ENCODE assay signal across 12 mouse cellular contexts in the genomic region with DNA sequence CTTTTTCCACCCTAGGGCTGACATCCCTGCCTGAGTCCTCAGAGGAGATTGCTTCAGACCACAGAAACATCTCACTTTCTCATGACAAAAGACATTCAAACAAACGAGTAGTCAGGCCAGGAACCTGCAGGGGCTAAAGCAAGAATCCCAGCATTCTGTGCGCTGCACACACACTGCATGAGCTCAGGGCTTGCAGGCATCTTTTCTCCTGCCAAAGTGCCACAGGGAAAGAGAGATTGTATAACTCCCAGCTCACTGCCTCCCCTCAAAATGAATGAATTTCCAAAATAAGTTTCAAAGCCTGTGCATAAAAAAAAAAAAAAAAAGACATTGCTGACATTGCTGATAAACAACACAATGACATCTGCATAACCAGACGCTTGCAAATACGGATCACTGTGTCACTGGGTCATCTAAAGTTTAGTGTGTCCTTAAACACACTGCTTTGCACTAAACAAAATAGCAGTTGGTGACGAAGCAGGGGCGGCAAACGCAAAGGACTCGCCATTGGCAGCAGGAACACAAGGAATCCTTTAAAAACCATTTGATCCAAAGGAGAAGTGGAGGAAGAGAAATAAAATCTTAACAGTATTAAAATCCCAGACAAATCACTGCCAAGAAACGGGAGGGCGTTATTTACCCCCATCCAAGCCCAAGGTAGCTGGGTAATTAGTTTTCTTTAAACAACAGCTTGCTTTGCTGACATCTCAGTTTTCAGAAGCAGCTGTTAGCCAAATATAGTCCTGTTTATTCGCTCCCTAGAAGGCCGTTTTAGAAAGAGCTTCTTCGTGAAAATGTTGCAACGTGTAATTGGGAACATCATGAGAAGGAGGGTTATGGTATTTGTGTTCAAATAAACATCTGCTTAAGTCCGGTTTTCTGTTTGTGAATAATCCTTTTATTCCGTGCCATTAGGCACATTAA. TPM values are rescaled to one million over a fixed set of nuclear protein-coding genes. Genes with fewer than 3 reads are reported as not detected.
DNase-seq lines count a peak whose midpoint lies in the region; ATAC-seq and TF ChIP-seq lines count a peak whose summit lies in the region.
"Had no signal": no experiment of that assay in that cellular context is flagged by ENCODE, and none has a peak within 500 bp of the region (broad histone marks: within the 10 kb centered on the region; RNA-seq: fewer than 3 reads in every experiment).

No protein-coding gene starts in this region.

- H3K27me3 ChIP-seq in intestine, postnatal 0 days (replicated peaks; ENCODE audit: control insufficient read depth, insufficient read depth, low read length) = no peaks in the 10 kb centered on the region
- no peaks in the 10 kb centered on the region for H3K27me3 ChIP-seq in stomach, postnatal 0 days (ENCODE audit: control insufficient read depth, insufficient read depth, low read length)
- H3K27me3 ChIP-seq: heart, embryonic 12.5 days; kidney, embryonic 15.5 days; liver, embryonic 13.5 days had no signal

- H3K4me2 ChIP-seq in intestine, postnatal 0 days (replicated peaks; ENCODE audit: low read depth) = no peak overlapping the region
- H3K4me2 ChIP-seq in stomach, postnatal 0 days (replicated peaks; ENCODE audit: low read depth) = no peak overlapping the region
- H3K4me2 ChIP-seq: heart, embryonic 12.5 days; kidney, embryonic 15.5 days; liver, embryonic 13.5 days had no signal

- H3K4me3 ChIP-seq in layer of hippocampus, adult 2 months = peak overlapping the region; percentile 35; the same call in 1 of the 2 replicates
- no peak overlapping the region for H3K4me3 ChIP-seq in intestine, postnatal 0 days (ENCODE audit: low read depth, low read length)
- no peak overlapping the region for H3K4me3 ChIP-seq in stomach, postnatal 0 days (ENCODE audit: low read depth, low read length)
- H3K4me3 ChIP-seq: heart, embryonic 12.5 days; kidney, embryonic 15.5 days; liver, embryonic 13.5 days had no signal

- no peak for ATAC-seq in intestine, postnatal 0 days
- peak; percentile 72; the same call in 1 of the 2 replicates for ATAC-seq in stomach, postnatal 0 days (ENCODE audit: low FRiP score, low TSS enrichment)

- TF ChIP-seq EP300 in stomach, postnatal 0 days (optimal IDR thresholded peaks at IDR 0.05) = peak; percentile 83

- DNase-seq in layer of hippocampus, adult 2 months (ENCODE audit: low spot score in 2 of 2) = peak; percentile 10 to 13
- no peak for DNase-seq in layer of hippocampus, adult 11-12 months (ENCODE audit: low spot score)
- peak; percentile 19 for DNase-seq in right cerebral cortex, postnatal 25 days
- no peak for DNase-seq in right cerebral cortex, postnatal 4 days
- peak; percentile 11 for DNase-seq in stomach, postnatal 0 days (ENCODE audit: low spot score)
- no peak for DNase-seq in embryo, embryonic 11 days
- DNase-seq in kidney, adult 9 months = no peak
- DNase-seq: adrenal gland, adult 8-10 months; liver, embryonic 13.5 days had no signal

- no peak overlapping the region for H3K9ac ChIP-seq in intestine, postnatal 0 days (ENCODE audit: low read depth, low read length)
- H3K9ac ChIP-seq in stomach, postnatal 0 days (ENCODE audit: low read length) = no peak overlapping the region
- H3K9ac ChIP-seq: heart, embryonic 12.5 days; kidney, embryonic 15.5 days; liver, embryonic 13.5 days had no signal

- 53% methylated on average over 16 of the region's 16 CpGs for WGBS in intestine, postnatal 0 days
- WGBS in stomach, postnatal 0 days = 45% methylated on average over 16 of the region's 16 CpGs

- TF ChIP-seq CTCF in layer of hippocampus, adult 2 months (conservative IDR thresholded peaks at IDR 0.05) = no peak
- no peak for TF ChIP-seq CTCF in intestine, postnatal 0 days (IDR thresholded peaks at IDR 0.05; ENCODE audit: low read depth)
- TF ChIP-seq CTCF in stomach, postnatal 0 days (IDR thresholded peaks at IDR 0.05; ENCODE audit: low read depth) = no peak

- no peaks in the 10 kb centered on the region for H3K4me1 ChIP-seq in intestine, postnatal 0 days (replicated peaks; ENCODE audit: control insufficient read depth, insufficient read depth, low read length)
- no peaks in the 10 kb centered on the region for H3K4me1 ChIP-seq in stomach, postnatal 0 days (replicated peaks; ENCODE audit: control insufficient read depth, insufficient read depth)
- H3K4me1 ChIP-seq: heart, embryonic 12.5 days; kidney, embryonic 15.5 days; liver, embryonic 13.5 days had no signal

- H3K9me3 ChIP-seq in intestine, postnatal 0 days (ENCODE audit: control insufficient read depth) = no peaks in the 10 kb centered on the region
- H3K9me3 ChIP-seq in stomach, postnatal 0 days (ENCODE audit: control insufficient read depth, low read length) = no peaks in the 10 kb centered on the region
- H3K9me3 ChIP-seq: heart, embryonic 12.5 days; kidney, embryonic 15.5 days; liver, embryonic 13.5 days had no signal

- peaks cover 27% of the 10 kb centered on the region; the same call in 1 of the 2 replicates for H3K36me3 ChIP-seq in intestine, postnatal 0 days (ENCODE audit: control insufficient read depth, insufficient read depth)
- H3K36me3 ChIP-seq in stomach, postnatal 0 days (ENCODE audit: control insufficient read depth, insufficient read depth, low read length) = peaks cover 6% of the 10 kb centered on the region; the same call in 1 of the 2 replicates

- H3K27ac ChIP-seq in layer of hippocampus, adult 2 months = peak overlapping the region; percentile 64
- peak overlapping the region; percentile 54 for H3K27ac ChIP-seq in intestine, postnatal 0 days (ENCODE audit: low read depth, low read length)
- H3K27ac ChIP-seq in stomach, postnatal 0 days (replicated peaks) = peak overlapping the region; percentile 80
- H3K27ac ChIP-seq: kidney, embryonic 15.5 days; liver, embryonic 13.5 days had no signal

RNA-seq across cellular contexts. Expression of gene Cdk1, which starts 18.2 kb away (rescaled TPM):
- under 1 TPM; 0.61 to 1.00 TPM for total RNA-seq in layer of hippocampus, adult 2 months (2021)
- 100 and 133 TPM in 2 replicates for polyA plus RNA-seq in intestine, postnatal 0 days (2015; fragmentation: Nextera tagmentation; extraction: Ambion mirVana)
- polyA plus RNA-seq in stomach, postnatal 0 days (2015; fragmentation: Nextera tagmentation; extraction: Ambion mirVana) = 104 and 147 TPM in 2 replicates

Comparison
In these comparisons a context has a peak if more than half of its experiments do, and no peak if none do; other contexts are left out.
1. DNase-seq: peak in layer of hippocampus, adult 2 months (2 of 2), right cerebral cortex, postnatal 25 days (single experiment) and stomach, postnatal 0 days (single experiment); none in layer of hippocampus, adult 11-12 months (single experiment), right cerebral cortex, postnatal 4 days (single experiment), embryo, embryonic 11 days (single experiment) and kidney, adult 9 months (single experiment).
2. Peak in every context shown above with its lines, with median percentiles within 50 percentile points of each other: H3K27ac ChIP-seq.